Mouse (Mus musculus): ENCODE data around the gene Dclre1a.

GRCm38 (mm10) chr19:56565358-56565757 lies 17.3 kb upstream of the Dclre1a start:
- TF ChIP-seq MYB (IDR thresholded peaks at IDR 0.05; ENCODE audit: low read depth, low read length) (no peak), CHD2 (IDR thresholded peaks at IDR 0.05; ENCODE audit: low read length) (no peak), MYC (IDR thresholded peaks at IDR 0.05; ENCODE audit: low read depth, low read length) (no peak), MAX (IDR thresholded peaks at IDR 0.05; ENCODE audit: low read length) (no peak), ZC3H11A (IDR thresholded peaks at IDR 0.05; ENCODE audit: low read depth, low read length) (no peak), CTCF (IDR thresholded peaks at IDR 0.05 in 2 of 3, conservative IDR thresholded peaks at IDR 0.05 in 1 of 3; ENCODE audit: control insufficient read depth in 1 of 3, insufficient read depth in 1 of 3, low read depth in 2 of 3, low read length in 3 of 3, poor library complexity in 1 of 3, severe bottlenecking in 1 of 3) (peak in 2 of 3 experiments; percentile 13 to 36; a peak in 2 of 6 replicates), POLR2A (IDR thresholded peaks at IDR 0.05; ENCODE audit: control insufficient read depth in 1 of 2, insufficient read depth in 1 of 2, low read depth in 1 of 2, low read length in 2 of 2, poor library complexity in 1 of 2) (no peak), EP300 (IDR thresholded peaks at IDR 0.05; ENCODE audit: low read depth in 1 of 2, low read length in 2 of 2) (no peak), NELFE (IDR thresholded peaks at IDR 0.05; ENCODE audit: low read depth, low read length) (no peak), GABPA (IDR thresholded peaks at IDR 0.05; ENCODE audit: low read depth, low read length) (no peak), ZKSCAN1 (IDR thresholded peaks at IDR 0.05; ENCODE audit: low read depth, low read length) (no peak), KAT2A (conservative IDR thresholded peaks at IDR 0.05; ENCODE audit: low read depth, low read length) (no peak)
